Mouse (Mus musculus) neural tube, embryonic 12.5 days (tissue): ENCODE results near the gene Dglucy. TPM values are rescaled to one million over a fixed set of nuclear protein-coding genes. Genes with fewer than 3 reads are reported as not detected.

Experiments used
- polyA plus RNA-seq: library from polyadenylated mRNA; unstranded; fragments of >200 nt; fragmentation: Nextera tagmentation; extraction: Ambion mirVana; gene quantifications from 2 replicates; pipeline ENCODE4 v1.2.1, GENCODE M21; 2016

Gene Dglucy
- polyA plus RNA-seq, 1 experiment from 2014 or later, result 1.0 TPM

Other genes starting within 250 kb of the Dglucy start
- gene Rps6ka5, start 52.1 kb upstream of the Dglucy start, polyA plus RNA-seq, result 5.2 and 5.4 TPM in 2 replicates
- 0.69 and 0.79 TPM in 2 replicates for gene Gpr68, start 129.1 kb downstream of the Dglucy start, polyA plus RNA-seq
- 14.7 and 16.0 TPM in 2 replicates for gene Ccdc88c, start 250.0 kb downstream of the Dglucy start, polyA plus RNA-seq